Mouse (Mus musculus): ENCODE data around the gene Speer4d.
"Not testable (repeated sequence)": the region's sequence is repeated elsewhere in the genome, so short reads cannot be mapped to it uniquely, and the experiment has no call there.

DNA sequence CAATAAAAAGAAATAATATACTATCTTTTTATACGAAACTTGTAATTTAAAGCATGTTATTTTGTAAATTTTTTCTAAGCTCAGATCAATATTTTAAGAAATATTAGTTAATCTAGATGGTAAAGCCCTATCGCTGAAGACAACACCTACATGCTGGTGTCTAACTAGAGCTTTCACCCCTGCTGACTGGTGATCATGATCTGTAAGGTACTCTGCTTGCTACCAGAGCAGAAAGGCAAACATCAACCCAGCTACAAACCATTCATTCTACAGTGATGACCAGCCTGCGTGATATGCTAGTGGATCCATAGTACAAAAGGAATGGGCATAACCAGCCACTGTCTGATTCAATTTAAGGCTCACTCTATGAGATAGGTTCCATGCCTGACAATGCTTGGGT lies 16.9 kb upstream of the Speer4d start:
- TF ChIP-seq EP300, CTCF (IDR thresholded peaks at IDR 0.05; ENCODE audit: low read depth): not testable (repeated sequence)
